Mouse (Mus musculus) neural tube, embryonic 12.5 days (tissue): ENCODE data around the gene Cwh43. TPM values are rescaled to one million over a fixed set of nuclear protein-coding genes. Genes with fewer than 3 reads are reported as not detected.
A peak's percentile ranks its signal among the peaks of the same experiment; 100 is the strongest.

Experiments used
- ATAC-seq: fragments of 200-750 bp; cut with Nextera tagmentation; 2 replicates; pipeline ENCODE4 v1.8.0; 2017; ENCODE audit warnings: low read depth, mild to moderate bottlenecking, moderate TSS enrichment, moderate library complexity; ENCODE audit not compliant: low FRiP score
- H3K27ac ChIP-seq: fragments of 300-500 bp; sonication (generic); 2 replicates; pipeline ENCODE4 v1.5.1; 2016
- H3K27me3 ChIP-seq: fragments of 300-500 bp; sonication (generic); replicated peaks from 2 replicates; pipeline ENCODE4 v1.6.1; 2016; ENCODE audit warnings: mild to moderate bottlenecking
- H3K36me3 ChIP-seq: fragments of 300-500 bp; sonication (generic); 2 replicates; pipeline ENCODE4 v1.6.1; 2016; ENCODE audit warnings: mild to moderate bottlenecking
- H3K4me1 ChIP-seq: fragments of 300-500 bp; sonication (generic); 2 replicates; pipeline ENCODE4 v1.6.1; 2016
- H3K4me2 ChIP-seq: fragments of 300-500 bp; sonication (generic); replicated peaks from 2 replicates; pipeline ENCODE4 v1.6.1; 2016; ENCODE audit warnings: mild to moderate bottlenecking
- H3K4me3 ChIP-seq: fragments of 300-500 bp; sonication (generic); 2 replicates; pipeline ENCODE4 v1.5.1; 2016
- H3K9ac ChIP-seq: fragments of 300-500 bp; sonication (generic); 2 replicates; pipeline ENCODE4 v1.6.1; 2016; ENCODE audit warnings: mild to moderate bottlenecking
- H3K9me3 ChIP-seq: fragments of 300-500 bp; sonication (generic); 2 replicates; pipeline ENCODE4 v1.6.1; 2016; ENCODE audit warnings: mild to moderate bottlenecking
- WGBS: fragments of 180-500 bp; shearing (Covaris S2); methylation state at CpG from one replicate; pipeline ENCODE4 v1.1.7; 2016; 5-methylcytosine and 5-hydroxymethylcytosine counted together
- polyA plus RNA-seq: library from polyadenylated mRNA; unstranded; fragments of >200 nt; fragmentation: Nextera tagmentation; extraction: Ambion mirVana; gene quantifications from 2 replicates; pipeline ENCODE4 v1.2.1, GENCODE M21; 2016

Cwh43 gene
- polyA plus RNA-seq, 1 experiment from 2014 or later = not detected

GRCm38 (mm10) chr5:73490596-73491073 lies 84.8 kb downstream of the Cwh43 start:
- Histone ChIP-seq H3K4me3 (peak overlapping the region; percentile 88), H3K4me1 (peaks cover 8% of the 10 kb centered on the region), H3K36me3 (no peaks in the 10 kb centered on the region), H3K4me2 (peak overlapping the region; percentile 96), H3K27ac (peak overlapping the region; percentile 92), H3K27me3 (no peaks in the 10 kb centered on the region), H3K9me3 (no peaks in the 10 kb centered on the region), H3K9ac (peak overlapping the region; percentile 81)
- WGBS = under 1% methylated on average over 37 of the region's 37 CpGs
- ATAC-seq = peak; percentile 96

- ATAC-seq = peak; percentile 52
- Histone ChIP-seq H3K4me3 (peak overlapping the region; percentile 88), H3K36me3 (no peaks in the 10 kb centered on the region), H3K27me3 (no peaks in the 10 kb centered on the region), H3K27ac (peak overlapping the region; percentile 92), H3K9me3 (no peaks in the 10 kb centered on the region), H3K9ac (peak overlapping the region; percentile 81), H3K4me2 (peak overlapping the region; percentile 96), H3K4me1 (peaks cover 8% of the 10 kb centered on the region)
- 1% methylated on average over 68 of the region's 70 CpGs for WGBS
Observed at GRCm38 (mm10) chr5:73491074-73491836, 85.4 kb downstream of the Cwh43 start.

- H3K27ac ChIP-seq = peak overlapping the region; percentile 92
- peak overlapping the region; percentile 88 for H3K4me3 ChIP-seq
- under 1% methylated on average over 59 of the region's 59 CpGs for WGBS
- H3K4me1 ChIP-seq = peaks cover 8% of the 10 kb centered on the region
- no peaks in the 10 kb centered on the region for H3K27me3 ChIP-seq
- H3K4me2 ChIP-seq = peak overlapping the region; percentile 96
- H3K9me3 ChIP-seq = no peaks in the 10 kb centered on the region
- no peaks in the 10 kb centered on the region for H3K36me3 ChIP-seq
- ATAC-seq = peak; percentile 51
- peak overlapping the region; percentile 81 for H3K9ac ChIP-seq
Observed at GRCm38 (mm10) chr5:73491837-73492720, 86.2 kb downstream of the Cwh43 start.

- H3K4me1 ChIP-seq = peaks cover 14% of the 10 kb centered on the region
Observed at GRCm38 (mm10) chr5:73497401-73497800, 91.5 kb downstream of the Cwh43 start.

GRCm38 (mm10) chr5:73498559-73498958 lies 92.7 kb downstream of the Cwh43 start:
- H3K9ac ChIP-seq = no peak overlapping the region
- no peak for ATAC-seq
- 75% methylated on average over 8 of the region's 8 CpGs for WGBS
- H3K4me1 ChIP-seq = peaks cover 15% of the 10 kb centered on the region
- no peaks in the 10 kb centered on the region for H3K9me3 ChIP-seq
- H3K4me3 ChIP-seq = no peak overlapping the region
- no peak overlapping the region for H3K4me2 ChIP-seq
- no peak overlapping the region for H3K27ac ChIP-seq
- peaks cover 2% of the 10 kb centered on the region; the same call in 1 of the 2 replicates for H3K36me3 ChIP-seq
- H3K27me3 ChIP-seq = no peaks in the 10 kb centered on the region

More at GRCm38 (mm10) chr5:73497401-73497800, 91.5 kb downstream of the Cwh43 start:
- H3K27ac ChIP-seq = no peak overlapping the region
- H3K36me3 ChIP-seq = peaks cover 2% of the 10 kb centered on the region; the same call in 1 of the 2 replicates
- H3K27me3 ChIP-seq = no peaks in the 10 kb centered on the region
- ATAC-seq = no peak
- H3K9ac ChIP-seq = no peak overlapping the region
- no peaks in the 10 kb centered on the region for H3K9me3 ChIP-seq
- no peak overlapping the region for H3K4me2 ChIP-seq
- WGBS = 90% methylated on average over 3 of the region's 3 CpGs
- no peak overlapping the region for H3K4me3 ChIP-seq

GRCm38 (mm10) chr5:73500867-73501440 lies 95.1 kb downstream of the Cwh43 start:
- H3K9me3 ChIP-seq = no peaks in the 10 kb centered on the region
- H3K36me3 ChIP-seq = peaks cover 2% of the 10 kb centered on the region; the same call in 1 of the 2 replicates
- no peak for ATAC-seq
- no peak overlapping the region for H3K4me2 ChIP-seq
- H3K9ac ChIP-seq = no peak overlapping the region
- H3K4me3 ChIP-seq = no peak overlapping the region
- 89% methylated on average over 7 of the region's 7 CpGs for WGBS
- no peak overlapping the region for H3K27ac ChIP-seq
- peaks cover 15% of the 10 kb centered on the region for H3K4me1 ChIP-seq
- H3K27me3 ChIP-seq = no peaks in the 10 kb centered on the region

GRCm38 (mm10) chr5:73502422-73502821 lies 96.5 kb downstream of the Cwh43 start:
- Histone ChIP-seq H3K4me3 (no peak overlapping the region), H3K36me3 (peaks cover 2% of the 10 kb centered on the region; the same call in 1 of the 2 replicates), H3K9me3 (no peaks in the 10 kb centered on the region), H3K4me2 (no peak overlapping the region), H3K9ac (no peak overlapping the region), H3K27me3 (no peaks in the 10 kb centered on the region), H3K4me1 (peaks cover 15% of the 10 kb centered on the region), H3K27ac (no peak overlapping the region)
- WGBS = 90% methylated on average over 9 of the region's 9 CpGs
- no peak for ATAC-seq

Other genes with a start within 250 kb of the Cwh43 start
- gene Fryl, start 149.5 kb upstream of the Cwh43 start, polyA plus RNA-seq = 44.8 and 49.7 TPM in 2 replicates
- gene Ociad1, start 113.3 kb upstream of the Cwh43 start, polyA plus RNA-seq = 225 and 264 TPM in 2 replicates
- gene Ociad2, start 65.0 kb upstream of the Cwh43 start, polyA plus RNA-seq = 12.3 and 12.5 TPM in 2 replicates
- gene Dcun1d4, start 74.9 kb downstream of the Cwh43 start, polyA plus RNA-seq = 59.2 and 61.2 TPM in 2 replicates
- gene Lrrc66, start 226.5 kb downstream of the Cwh43 start, polyA plus RNA-seq = not detected in 2 replicates
- gene Sgcb, start 241.7 kb downstream of the Cwh43 start, polyA plus RNA-seq = 27.0 and 30.7 TPM in 2 replicates
- 0.13 TPM in 1 of 2 replicates, not detected in the other for gene Spata18, start 245.3 kb downstream of the Cwh43 start, polyA plus RNA-seq